Mouse (Mus musculus) embryonic facial prominence, embryonic 11.5 days (tissue): Measurements from ENCODE around the gene Pex3. TPM values are rescaled to one million over a fixed set of nuclear protein-coding genes. Genes with fewer than 3 reads are reported as not detected.

ENCODE experiments used
- ATAC-seq: fragments of 200-750 bp; cut with Nextera tagmentation; replicated peaks from 2 replicates; pipeline ENCODE4 v1.8.0; 2017; ENCODE audit warnings: low read depth; ENCODE audit not compliant: insufficient number of reproducible peaks, low FRiP score, low TSS enrichment
- DNase-seq: peaks from one replicate; pipeline ENCODE4 v3.0.0-alpha.2; 2015; ENCODE audit warnings: low spot score
- H3K27ac ChIP-seq: fragments of 300-500 bp; sonication (generic); replicated peaks from 2 replicates; pipeline ENCODE4 v1.5.1; 2014; ENCODE audit warnings: mild to moderate bottlenecking, low read depth, low read length, control low read depth
- H3K27me3 ChIP-seq: fragments of 300-500 bp; sonication (generic); 2 replicates; pipeline ENCODE4 v1.6.1; 2014; ENCODE audit warnings: mild to moderate bottlenecking, low read length, moderate library complexity, mixed read lengths; ENCODE audit not compliant: control insufficient read depth, insufficient read depth
- H3K36me3 ChIP-seq: fragments of 300-500 bp; sonication (generic); replicated peaks from 2 replicates; pipeline ENCODE4 v1.6.1; 2014; ENCODE audit warnings: low read depth, mild to moderate bottlenecking, low read length, moderate library complexity, mixed read lengths; ENCODE audit not compliant: control insufficient read depth, insufficient read depth
- H3K4me1 ChIP-seq: fragments of 300-500 bp; sonication (generic); 2 replicates; pipeline ENCODE4 v1.6.1; 2014; ENCODE audit warnings: low read length, mixed read lengths; ENCODE audit not compliant: control insufficient read depth, insufficient read depth
- H3K4me2 ChIP-seq: fragments of 300-500 bp; sonication (generic); 2 replicates; pipeline ENCODE4 v1.6.1; 2014; ENCODE audit warnings: low read depth, mild to moderate bottlenecking, control low read depth, low read length, moderate library complexity
- H3K4me3 ChIP-seq: fragments of 300-500 bp; sonication (generic); 2 replicates; pipeline ENCODE4 v1.5.1; 2014; ENCODE audit warnings: low read depth, low read length, control low read depth
- H3K9ac ChIP-seq: fragments of 300-500 bp; sonication (generic); replicated peaks from 2 replicates; pipeline ENCODE4 v1.6.1; 2014; ENCODE audit warnings: mild to moderate bottlenecking, control low read depth, low read length
- H3K9me3 ChIP-seq: fragments of 300-500 bp; sonication (generic); replicated peaks from 2 replicates; pipeline ENCODE4 v1.6.1; 2016; ENCODE audit warnings: mild to moderate bottlenecking, low read length, inconsistent platforms, mixed read lengths; ENCODE audit not compliant: control insufficient read depth
- WGBS: fragments of 180-500 bp; shearing (Covaris S2); extraction: QIAGEN DNeasy Blood & Tissue Kit; methylation state at CpG from one replicate; pipeline ENCODE4 v1.1.7; 2014; 5-methylcytosine and 5-hydroxymethylcytosine counted together
- polyA plus RNA-seq: library from polyadenylated mRNA; unstranded; fragments of >200 nt; fragmentation: Nextera tagmentation; extraction: Ambion mirVana; gene quantifications from 2 replicates; pipeline ENCODE4 v1.2.1, GENCODE M21; 2014

The Pex3 gene
- polyA plus RNA-seq, 1 experiment from 2014 or later = 28.4 TPM

DNA sequence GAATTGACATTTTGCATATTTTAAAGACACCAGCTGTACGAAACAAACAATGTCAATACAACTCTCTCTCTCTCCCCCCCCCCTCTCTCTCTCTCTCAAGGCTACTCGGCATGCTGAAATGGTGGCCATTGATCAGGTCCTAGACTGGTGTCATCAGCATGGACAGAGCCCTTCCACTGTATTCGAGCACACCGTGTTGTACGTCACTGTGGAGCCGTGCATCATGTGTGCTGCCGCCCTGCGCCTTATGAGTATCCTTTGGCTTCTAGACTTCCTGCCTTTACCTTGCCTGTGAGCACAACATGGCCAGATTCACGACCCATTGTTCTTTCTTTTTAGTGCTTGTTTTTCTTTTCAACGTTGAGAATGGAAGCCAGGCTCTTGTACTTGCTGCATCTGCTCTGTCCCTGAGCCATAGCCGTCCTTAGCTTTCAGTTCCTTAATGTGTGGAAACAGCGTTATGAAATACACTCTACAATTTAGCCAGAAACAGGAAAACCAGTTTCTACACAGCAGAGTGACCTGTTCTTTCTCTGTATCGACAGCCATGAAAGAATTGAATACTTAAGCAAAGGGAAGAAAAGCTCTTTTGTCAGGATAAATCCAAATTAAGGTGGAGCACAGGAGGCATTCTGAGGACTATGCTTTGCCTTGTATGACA is 7.2 kb upstream of the Pex3 start:
- H3K27me3 ChIP-seq = no peaks in the 10 kb centered on the region
- no peaks in the 10 kb centered on the region; the same call in 1 of the 2 replicates for H3K36me3 ChIP-seq
- no peak overlapping the region for H3K4me3 ChIP-seq
- 91% methylated on average over 13 of the region's 13 CpGs for WGBS
- H3K9me3 ChIP-seq = no peaks in the 10 kb centered on the region
- ATAC-seq (no peak), DNase-seq (no peak)
- H3K9ac ChIP-seq = no peak overlapping the region
- H3K4me1 ChIP-seq = no peaks in the 10 kb centered on the region
- H3K4me2 ChIP-seq = no peak overlapping the region
- H3K27ac ChIP-seq = no peak overlapping the region

- Histone ChIP-seq H3K9me3 (no peaks in the 10 kb centered on the region), H3K9ac (no peak overlapping the region), H3K36me3 (no peaks in the 10 kb centered on the region), H3K4me3 (no peak overlapping the region), H3K27ac (no peak overlapping the region), H3K4me1 (no peaks in the 10 kb centered on the region), H3K27me3 (no peaks in the 10 kb centered on the region), H3K4me2 (no peak overlapping the region)
- DNase-seq (no peak), ATAC-seq (no peak)
- WGBS = 95% methylated on average over 1 of the region's 1 CpGs
These were observed 1.4 kb upstream of the Pex3 start for GRCm38 (mm10) chr10:13554316-13554715.

GRCm38 (mm10) chr10:13553498-13553985 is 600 bp upstream of the Pex3 start:
- Histone ChIP-seq H3K36me3 (no peaks in the 10 kb centered on the region), H3K4me3 (peak overlapping the region; percentile 65), H3K9me3 (no peaks in the 10 kb centered on the region), H3K27ac (no peak overlapping the region), H3K9ac (peak overlapping the region; percentile 76), H3K4me2 (peak overlapping the region; percentile 62), H3K27me3 (no peaks in the 10 kb centered on the region), H3K4me1 (no peaks in the 10 kb centered on the region)
- WGBS = 27% methylated on average over 10 of the region's 10 CpGs
- ATAC-seq = no peak
- DNase-seq = no peak

GRCm38 (mm10) chr10:13541721-13542120 is 11.2 kb downstream of the Pex3 start:
- no peaks in the 10 kb centered on the region for H3K9me3 ChIP-seq
- no peak overlapping the region for H3K9ac ChIP-seq
- H3K36me3 ChIP-seq = no peaks in the 10 kb centered on the region; the same call in 1 of the 2 replicates
- no peak overlapping the region for H3K4me3 ChIP-seq
- no peak overlapping the region for H3K27ac ChIP-seq
- H3K4me1 ChIP-seq = no peaks in the 10 kb centered on the region
- DNase-seq (no peak), ATAC-seq (no peak)
- no peaks in the 10 kb centered on the region for H3K27me3 ChIP-seq
- no peak overlapping the region for H3K4me2 ChIP-seq
- 95% methylated on average over 5 of the region's 5 CpGs for WGBS

GRCm38 (mm10) chr10:13539769-13540333 is 13.1 kb downstream of the Pex3 start:
- ATAC-seq (no peak), DNase-seq (no peak)
- Histone ChIP-seq H3K4me2 (no peak overlapping the region), H3K9ac (no peak overlapping the region), H3K4me3 (no peak overlapping the region), H3K4me1 (no peaks in the 10 kb centered on the region), H3K36me3 (peaks cover 2% of the 10 kb centered on the region; the same call in 1 of the 2 replicates), H3K9me3 (no peaks in the 10 kb centered on the region), H3K27me3 (no peaks in the 10 kb centered on the region), H3K27ac (no peak overlapping the region)
- WGBS = 89% methylated on average over 7 of the region's 7 CpGs

- Histone ChIP-seq H3K4me3 (no peak overlapping the region), H3K9ac (no peak overlapping the region), H3K36me3 (peaks cover 2% of the 10 kb centered on the region; the same call in 1 of the 2 replicates), H3K9me3 (no peaks in the 10 kb centered on the region), H3K27me3 (no peaks in the 10 kb centered on the region), H3K27ac (no peak overlapping the region), H3K4me1 (no peaks in the 10 kb centered on the region), H3K4me2 (no peak overlapping the region)
- WGBS = 97% methylated on average over 7 of the region's 7 CpGs
- DNase-seq (no peak), ATAC-seq (no peak)
These were observed 16.2 kb downstream of the Pex3 start for GRCm38 (mm10) chr10:13536706-13537105.

DNA sequence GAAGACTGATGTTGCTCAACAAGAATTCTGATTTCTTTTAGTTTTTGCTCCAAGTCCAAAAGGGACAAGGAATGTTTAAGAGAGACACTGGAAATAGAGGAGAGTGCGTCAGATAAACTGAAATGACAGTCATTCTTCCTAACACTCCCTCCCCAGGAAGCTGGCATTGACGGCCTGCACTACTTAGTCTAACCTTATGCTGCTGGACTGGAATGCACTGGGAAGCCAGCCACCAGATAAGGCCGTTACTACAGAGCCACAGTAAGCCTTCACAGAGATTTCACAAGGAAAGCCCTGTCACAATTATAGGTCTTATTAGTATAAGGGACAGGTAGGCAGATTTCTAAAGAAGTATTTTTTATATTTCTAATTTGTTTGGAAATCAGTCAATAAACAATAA is 18.2 kb downstream of the Pex3 start:
- Histone ChIP-seq H3K27me3 (no peaks in the 10 kb centered on the region), H3K27ac (no peak overlapping the region), H3K4me2 (no peak overlapping the region), H3K9ac (no peak overlapping the region), H3K4me1 (no peaks in the 10 kb centered on the region), H3K9me3 (no peaks in the 10 kb centered on the region), H3K36me3 (peaks cover 2% of the 10 kb centered on the region), H3K4me3 (no peak overlapping the region)
- ATAC-seq = no peak
- no peak for DNase-seq
- WGBS = 92% methylated on average over 3 of the region's 3 CpGs

- no peak for DNase-seq
- WGBS = 77% methylated on average over 4 of the region's 4 CpGs
- H3K4me1 ChIP-seq = no peaks in the 10 kb centered on the region
- no peak overlapping the region for H3K4me2 ChIP-seq
- no peaks in the 10 kb centered on the region for H3K9me3 ChIP-seq
- no peak for ATAC-seq
- no peak overlapping the region for H3K4me3 ChIP-seq
- no peaks in the 10 kb centered on the region for H3K27me3 ChIP-seq
- H3K9ac ChIP-seq = no peak overlapping the region
- H3K27ac ChIP-seq = no peak overlapping the region
- H3K36me3 ChIP-seq = no peaks in the 10 kb centered on the region; the same call in 1 of the 2 replicates
These were observed 24.8 kb downstream of the Pex3 start for GRCm38 (mm10) chr10:13528155-13528554.
